Mouse (Mus musculus) testis, adult 2 months (tissue): ENCODE measurements around the gene Hpd.
A peak's percentile ranks its signal among the peaks of the same experiment; 100 is the strongest.

Experiments used
- CTCF ChIP-seq: fragments of 200-500 bp; IDR thresholded peaks from 2 replicates; pipeline ENCODE4 v1.5.1; 2012; ENCODE audit warnings: low read depth, mild to moderate bottlenecking, inconsistent platforms, low read length, moderate library complexity; ENCODE audit not compliant: control insufficient read depth, insufficient read depth, insufficient replicate concordance
- POLR2A ChIP-seq: fragments of 200-500 bp; IDR thresholded peaks from 2 replicates; pipeline ENCODE4 v1.6.1; 2012; ENCODE audit warnings: low read depth, mild to moderate bottlenecking, inconsistent platforms, low read length, moderate library complexity; ENCODE audit not compliant: control insufficient read depth

GRCm38 (mm10) chr5:123155425-123155824 lies 27.1 kb downstream of the Hpd start:
- TF ChIP-seq POLR2A, result no peak
- peak; percentile 50; the same call in 1 of the 2 replicates for TF ChIP-seq CTCF
